Mouse (Mus musculus): Measurements from ENCODE around the gene Gm42372.
"Not testable (repeated sequence)": the region's sequence is repeated elsewhere in the genome, so short reads cannot be mapped to it uniquely, and the experiment has no call there.

The Gm42372 gene

DNA sequence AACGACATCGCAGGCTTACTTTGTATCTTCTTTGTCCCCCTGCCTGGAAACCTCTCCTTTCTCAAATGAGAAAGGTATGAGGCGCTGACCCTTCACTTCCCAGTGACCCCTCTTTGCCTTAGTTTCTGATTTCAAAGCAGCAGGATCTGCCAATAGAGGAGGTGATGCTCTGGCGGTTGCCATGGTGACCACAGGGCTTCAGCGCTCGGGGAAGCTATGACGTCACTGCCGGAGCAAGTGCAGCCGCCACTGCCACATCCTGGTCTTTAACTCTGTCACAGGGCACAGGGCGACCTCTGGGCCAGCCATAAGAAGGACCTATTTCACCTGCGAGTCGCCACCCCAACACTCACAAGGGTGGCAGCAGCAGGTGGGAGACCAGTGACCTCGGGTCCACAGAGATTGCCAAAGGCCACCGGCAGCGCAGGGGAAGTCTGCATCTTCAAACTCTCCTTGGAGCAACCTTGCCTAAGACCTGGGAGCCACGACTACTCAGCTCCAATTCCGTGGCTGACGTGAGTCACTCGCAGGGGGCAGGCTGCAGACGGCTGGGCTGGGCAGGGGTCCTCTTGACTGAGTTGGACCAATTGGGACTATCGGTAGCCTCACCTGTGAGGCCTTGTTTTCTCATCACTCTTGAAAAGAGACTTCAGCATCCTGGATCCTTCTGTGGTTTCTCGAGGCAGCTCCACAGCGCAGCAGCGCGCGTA, at the start of gene Gm42372:
Gene Gm42372, plus strand, starts transcription at position 228 of the 710 bp plus-strand sequence.
- DNase-seq (ENCODE audit: extremely low read depth, low read depth), result no peak

- no peak for DNase-seq (ENCODE audit: extremely low read depth, low read depth)
Observed at GRCm38 (mm10) chr7:16937312-16937711, 45.6 kb upstream of the Gm42372 start.

DNA sequence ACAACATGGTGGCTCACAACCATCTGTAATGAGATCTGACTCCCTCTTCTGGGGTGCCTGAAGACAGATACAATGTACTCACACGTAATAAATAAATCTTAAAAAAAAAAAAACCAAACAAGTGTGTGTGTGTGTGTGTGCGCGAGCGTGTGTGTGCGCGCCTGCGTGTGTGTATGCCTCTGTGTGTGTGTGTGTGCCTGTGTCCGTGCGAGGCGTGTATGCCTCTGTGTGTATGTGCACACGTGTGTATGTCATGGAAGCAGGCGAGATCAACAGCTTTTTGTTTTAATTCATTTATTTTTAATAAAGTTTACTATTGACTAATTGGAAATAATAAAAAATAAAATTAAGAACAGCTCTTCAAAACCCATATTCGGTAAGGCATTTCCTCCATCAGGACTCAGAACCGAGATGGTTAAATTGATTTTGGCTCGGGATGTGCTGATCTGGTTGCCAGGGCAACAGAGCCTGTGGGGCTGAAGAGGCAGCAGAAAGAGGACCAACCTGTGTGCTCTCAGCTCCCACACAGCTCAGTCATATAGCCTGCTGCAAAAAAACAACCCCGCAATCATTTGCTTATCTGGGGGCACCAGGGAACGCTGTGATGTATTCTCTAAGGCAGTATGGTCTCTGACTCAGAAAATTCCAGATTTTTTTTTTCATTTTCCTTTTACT, 44.6 kb upstream of the Gm42372 start:
- DNase-seq (ENCODE audit: extremely low read depth, low read depth), result no peak

DNA sequence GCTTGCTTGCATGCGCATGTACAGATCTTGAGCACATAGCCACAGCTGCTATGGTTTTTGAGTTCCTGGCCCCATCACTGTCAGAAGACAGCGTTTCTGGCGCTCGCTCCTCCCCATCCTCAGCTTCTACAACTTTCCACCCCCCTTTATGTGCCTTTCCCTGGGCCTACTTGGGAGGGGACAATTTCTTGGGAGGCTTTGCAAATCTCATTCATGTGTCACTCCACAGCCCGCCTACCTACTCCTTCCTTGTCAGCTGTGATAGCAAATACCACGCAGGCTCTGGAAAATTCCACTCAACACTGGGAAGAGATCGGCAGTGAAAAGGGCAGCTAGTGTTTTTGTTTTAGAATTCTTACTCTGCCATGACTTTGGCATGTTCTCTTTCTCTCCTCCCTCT, 42.6 kb upstream of the Gm42372 start:
- DNase-seq (ENCODE audit: extremely low read depth, low read depth), result no peak

DNA sequence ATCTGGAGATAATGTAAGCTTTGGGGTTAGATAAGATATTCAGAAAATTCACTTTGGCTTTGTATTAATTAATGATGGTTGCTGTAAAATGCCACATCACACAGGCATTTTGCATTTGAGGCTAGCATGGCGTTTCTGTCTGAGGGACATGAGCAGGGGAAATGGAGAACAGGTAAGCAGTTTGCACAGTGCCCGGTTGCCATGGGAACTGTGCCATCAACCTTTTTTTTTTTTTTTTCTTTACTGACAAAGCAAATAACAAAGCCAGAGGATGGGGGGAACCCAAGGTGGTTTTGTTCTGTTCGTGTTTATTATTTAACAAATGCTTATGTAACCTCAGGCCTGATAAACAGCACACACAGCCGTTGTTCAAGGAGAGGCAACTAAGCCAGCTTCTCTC, 40.0 kb upstream of the Gm42372 start:
- no peak for DNase-seq (ENCODE audit: extremely low read depth, low read depth)

GRCm38 (mm10) chr7:16944061-16944807, 38.7 kb upstream of the Gm42372 start, which contains the start of gene Pnmal2:
Gene Pnmal2 (plus strand): TSS chr7:16944682.
- DNase-seq (ENCODE audit: extremely low read depth, low read depth), result no peak

DNA sequence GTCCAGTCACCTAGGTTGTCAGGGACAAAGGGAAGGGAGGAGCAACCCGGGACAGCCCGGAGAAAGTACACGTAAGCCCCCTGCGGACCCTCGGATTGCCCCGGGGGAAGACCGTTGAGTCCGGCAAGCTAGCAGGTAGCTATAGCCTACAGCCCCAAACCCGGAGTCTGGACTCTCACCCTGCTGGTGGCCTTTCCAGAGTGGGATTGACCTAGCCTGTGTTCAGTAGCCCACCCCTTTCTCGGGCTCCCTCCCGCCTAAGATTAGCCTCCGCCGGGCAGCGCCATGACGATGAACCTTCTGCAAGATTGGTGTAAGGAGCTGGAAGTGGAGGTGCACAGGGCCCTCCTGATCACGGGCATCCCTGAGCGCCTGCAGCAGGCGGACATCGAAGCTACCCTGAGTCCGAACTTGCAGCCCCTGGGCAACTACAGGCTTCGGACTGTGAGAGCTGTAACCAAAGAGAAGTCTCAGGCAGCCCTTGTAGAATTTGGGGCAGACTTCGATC, 38.0 kb upstream of the Gm42372 start:
- no peak for DNase-seq (ENCODE audit: extremely low read depth, low read depth)

GRCm38 (mm10) chr7:16945419-16945818, 37.5 kb upstream of the Gm42372 start:
- DNase-seq (ENCODE audit: extremely low read depth, low read depth), result no peak

- no peak for DNase-seq (ENCODE audit: extremely low read depth, low read depth)
Observed at GRCm38 (mm10) chr7:16946441-16947348, 36.2 kb upstream of the Gm42372 start.

DNA sequence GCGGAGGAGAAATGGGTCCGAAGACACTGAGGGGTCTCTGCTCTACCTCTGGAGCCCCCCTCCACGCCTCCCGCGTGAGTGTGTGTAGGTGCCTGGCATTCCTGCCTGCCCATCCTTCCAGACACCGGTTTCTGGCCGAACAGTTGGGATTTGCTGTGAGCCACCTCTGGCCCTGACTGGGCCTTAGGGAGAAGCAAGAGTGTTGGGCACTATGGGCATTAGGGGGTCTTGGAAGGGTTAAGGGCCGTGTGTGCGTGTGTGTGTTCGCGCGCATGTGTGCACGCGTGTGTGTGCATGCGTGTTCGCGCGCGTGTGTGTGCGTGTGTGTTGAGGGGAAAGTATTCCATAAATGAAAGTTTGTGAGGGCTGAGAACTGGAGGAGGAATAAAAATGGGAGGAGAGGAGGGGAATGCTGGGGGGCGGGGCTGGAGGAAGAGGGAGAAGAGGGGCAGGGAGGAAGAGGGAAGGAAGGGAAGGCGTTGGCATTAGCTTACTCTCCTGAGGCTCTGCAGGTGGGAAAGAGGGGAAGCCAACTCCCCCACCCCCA, 35.5 kb upstream of the Gm42372 start:
- no peak for DNase-seq (ENCODE audit: extremely low read depth, low read depth)

DNA sequence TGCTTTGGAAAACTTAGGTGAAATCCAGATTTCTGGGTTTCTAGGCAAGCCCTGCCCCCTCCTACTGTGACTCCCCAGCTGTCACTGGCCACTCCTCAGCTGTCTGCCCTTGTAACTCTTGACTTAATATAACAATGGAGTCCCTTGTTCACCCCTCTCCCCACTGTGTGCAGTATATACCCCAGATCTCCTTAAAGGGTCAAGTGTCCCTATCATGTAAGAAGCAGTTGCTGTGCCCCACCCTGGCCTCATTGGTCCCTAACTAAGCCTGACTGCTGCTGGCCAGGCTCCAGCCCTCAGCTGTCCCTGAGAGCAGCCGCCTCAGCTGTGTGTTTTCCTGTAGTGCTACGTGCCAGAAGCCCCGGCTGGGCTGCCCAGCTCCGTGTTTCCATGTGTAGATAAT, 34.9 kb upstream of the Gm42372 start:
- no peak for DNase-seq (ENCODE audit: extremely low read depth, low read depth)

- no peak for DNase-seq (ENCODE audit: extremely low read depth, low read depth)
Observed at GRCm38 (mm10) chr7:16948923-16949458, 33.9 kb upstream of the Gm42372 start.

DNA sequence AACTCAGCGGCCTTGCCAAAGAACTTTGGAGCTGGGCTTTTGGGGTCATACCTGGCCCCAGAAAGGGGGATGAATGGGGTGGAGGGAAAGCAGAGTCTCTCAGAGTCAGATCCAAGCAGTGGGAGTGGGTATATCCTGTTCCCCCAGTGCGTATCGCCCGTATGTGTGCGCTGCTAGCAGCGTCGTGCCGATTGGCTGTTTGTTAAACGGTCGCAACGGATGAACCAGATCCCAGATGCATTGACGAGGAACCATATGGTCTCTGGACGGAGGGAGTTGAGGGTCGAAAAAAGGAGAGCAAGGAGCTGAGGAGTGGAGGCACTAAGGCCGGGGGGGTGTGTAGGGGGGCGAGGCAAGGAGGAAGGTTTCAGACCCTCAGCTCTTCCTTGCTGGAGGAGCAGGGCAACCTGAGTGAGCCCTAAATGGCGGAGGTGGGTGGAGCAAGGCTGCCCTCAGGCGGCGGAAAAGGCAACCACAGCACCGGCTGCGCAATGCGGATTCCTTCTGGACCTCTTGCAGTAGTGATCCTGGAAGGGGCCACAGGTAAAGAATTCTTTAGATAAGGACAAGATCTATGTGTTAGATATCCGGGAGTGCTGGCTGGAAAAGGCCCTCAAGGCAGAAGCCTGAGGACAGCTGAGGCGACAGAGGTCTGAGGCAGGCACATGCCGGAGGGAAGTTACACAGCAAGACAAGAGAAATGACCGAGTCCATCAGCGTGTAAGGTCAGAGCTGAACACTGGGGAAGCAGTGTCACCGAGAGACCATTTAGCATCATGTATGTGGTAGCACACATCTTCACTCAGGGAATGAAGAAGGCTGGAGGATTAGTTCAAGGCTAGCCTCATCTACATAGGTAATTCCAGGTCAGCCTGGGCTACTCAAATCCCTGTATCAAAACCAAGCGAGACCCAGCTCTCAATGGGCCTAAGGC, 32.7 kb upstream of the Gm42372 start:
- peak; percentile 60 for DNase-seq (ENCODE audit: extremely low read depth, low read depth)

GRCm38 (mm10) chr7:16950861-16951635, 31.8 kb upstream of the Gm42372 start:
- peak; percentile 84 for DNase-seq (ENCODE audit: extremely low read depth, low read depth)

DNA sequence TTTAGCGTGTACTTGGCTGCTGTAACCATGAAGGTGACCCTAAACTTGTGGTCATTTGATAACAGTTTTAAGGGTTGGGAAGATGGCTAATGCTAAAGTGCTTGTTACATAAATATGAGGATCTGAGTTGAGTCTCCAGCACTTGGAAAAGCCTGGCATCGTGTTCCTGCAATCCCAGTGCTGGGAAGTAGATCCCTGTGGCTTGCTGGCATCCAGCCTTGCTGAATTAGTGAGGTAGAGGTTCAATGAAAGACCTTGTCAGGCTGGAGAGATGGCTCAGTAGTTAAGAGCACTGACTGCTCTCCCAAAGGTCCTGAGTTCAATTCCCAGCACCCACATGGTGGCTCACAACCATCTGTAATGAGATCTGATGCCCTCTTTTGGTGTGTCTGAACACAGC, 29.1 kb upstream of the Gm42372 start:
- DNase-seq (ENCODE audit: extremely low read depth, low read depth), result not testable (repeated sequence)

DNA sequence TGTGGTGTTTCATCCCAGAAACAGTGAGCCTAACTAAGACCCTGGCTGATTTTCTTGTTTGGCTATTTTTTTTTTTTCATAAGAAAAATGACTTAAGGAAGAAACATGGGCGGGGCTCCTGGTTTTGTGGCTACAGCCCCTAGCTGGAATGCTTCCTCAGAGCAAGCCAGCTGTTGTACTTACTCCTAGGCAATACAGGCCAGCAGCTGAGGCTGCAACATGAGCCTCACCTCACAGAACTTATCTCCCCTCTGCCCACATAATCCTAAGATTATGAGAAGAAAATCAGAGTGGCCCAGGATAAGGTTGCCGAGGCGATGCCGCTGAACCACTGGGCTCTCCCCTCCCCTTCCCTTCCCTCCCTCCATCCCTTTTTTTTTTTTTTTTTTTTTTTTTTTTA, 27.2 kb upstream of the Gm42372 start:
- no peak for DNase-seq (ENCODE audit: extremely low read depth, low read depth)

GRCm38 (mm10) chr7:16956410-16957265, 26.2 kb upstream of the Gm42372 start:
- DNase-seq (ENCODE audit: extremely low read depth, low read depth), result no peak
